Mouse (Mus musculus) liver, adult (tissue): ENCODE data around the gene Eps15.

Experiments
- GATA4 ChIP-seq: IDR thresholded peaks from 2 replicates; pipeline ENCODE4 v1.6.1; 2014; ENCODE audit warnings: mild to moderate bottlenecking, low read length; ENCODE audit not compliant: insufficient replicate concordance

The Eps15 gene

GRCm38 (mm10) chr4:109257639-109258038, 22.4 kb upstream of the Eps15 start:
- TF ChIP-seq GATA4, result no peak

GRCm38 (mm10) chr4:109262068-109262467, 18.0 kb upstream of the Eps15 start:
- TF ChIP-seq GATA4, result peak; percentile 77; the same call in 1 of the 2 replicates

- no peak for TF ChIP-seq GATA4
Observed at GRCm38 (mm10) chr4:109266056-109266455, 14.0 kb upstream of the Eps15 start.

- no peak for TF ChIP-seq GATA4
Observed at GRCm38 (mm10) chr4:109266744-109267143, 13.3 kb upstream of the Eps15 start.

- TF ChIP-seq GATA4, result no peak
Observed at GRCm38 (mm10) chr4:109267452-109267851, 12.6 kb upstream of the Eps15 start.

- TF ChIP-seq GATA4, result no peak
Observed at GRCm38 (mm10) chr4:109268903-109269302, 11.2 kb upstream of the Eps15 start.

- no peak for TF ChIP-seq GATA4
Observed at GRCm38 (mm10) chr4:109271803-109272202, 8.3 kb upstream of the Eps15 start.

- TF ChIP-seq GATA4, result no peak
Observed at GRCm38 (mm10) chr4:109273586-109274240, 6.4 kb upstream of the Eps15 start.

- TF ChIP-seq GATA4, result no peak
Observed at GRCm38 (mm10) chr4:109280459-109281160, 542 bp downstream of the Eps15 start.

- TF ChIP-seq GATA4, result no peak
Observed at GRCm38 (mm10) chr4:109281161-109281560, 1.1 kb downstream of the Eps15 start.

GRCm38 (mm10) chr4:109281946-109282345, 1.9 kb downstream of the Eps15 start:
- no peak for TF ChIP-seq GATA4

- no peak for TF ChIP-seq GATA4
Observed at GRCm38 (mm10) chr4:109294629-109295028, 14.6 kb downstream of the Eps15 start.

GRCm38 (mm10) chr4:109296510-109296909, 16.4 kb downstream of the Eps15 start:
- TF ChIP-seq GATA4, result no peak

GRCm38 (mm10) chr4:109299136-109299535, 19.1 kb downstream of the Eps15 start:
- TF ChIP-seq GATA4, result no peak

- no peak for TF ChIP-seq GATA4
Observed at GRCm38 (mm10) chr4:109316941-109317894, 37.1 kb downstream of the Eps15 start.

- no peak for TF ChIP-seq GATA4
Observed at GRCm38 (mm10) chr4:109336796-109337195, 56.7 kb downstream of the Eps15 start.

- TF ChIP-seq GATA4, result no peak
Observed at GRCm38 (mm10) chr4:109341222-109341621, 61.2 kb downstream of the Eps15 start.
